Mouse (Mus musculus): ENCODE data around the gene Sae1. TPM values are rescaled to one million over a fixed set of nuclear protein-coding genes. Genes with fewer than 3 reads are reported as not detected.

Sae1 gene
- polyA plus RNA-seq, 1 experiment: 29.2 TPM

DNA sequence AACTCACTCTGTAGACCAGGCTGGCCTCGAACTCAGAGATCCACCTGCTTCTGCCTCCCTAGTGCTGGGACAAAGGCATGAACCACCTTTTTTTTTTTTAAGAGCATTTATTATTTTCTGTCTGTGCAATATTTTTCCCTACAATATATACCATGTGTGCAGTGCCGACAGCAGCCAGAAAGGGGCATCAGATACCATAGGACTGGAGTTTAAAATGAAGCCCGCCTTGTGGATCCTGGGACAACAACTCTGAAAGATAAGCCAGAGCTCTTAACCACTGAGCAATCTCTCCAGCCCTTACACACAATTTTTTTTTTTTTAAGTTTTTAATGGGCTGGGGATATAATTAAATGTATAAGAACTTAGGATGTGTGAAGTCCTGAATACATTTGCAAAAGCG lies 93.3 kb downstream of the Sae1 start:
- H3K27me3 ChIP-seq (replicated peaks; ENCODE audit: control insufficient read depth, insufficient read depth, low read length): no peaks in the 10 kb centered on the region
- no peak overlapping the region for H3K4me3 ChIP-seq (ENCODE audit: insufficient read depth, low read depth, low read length)

DNA sequence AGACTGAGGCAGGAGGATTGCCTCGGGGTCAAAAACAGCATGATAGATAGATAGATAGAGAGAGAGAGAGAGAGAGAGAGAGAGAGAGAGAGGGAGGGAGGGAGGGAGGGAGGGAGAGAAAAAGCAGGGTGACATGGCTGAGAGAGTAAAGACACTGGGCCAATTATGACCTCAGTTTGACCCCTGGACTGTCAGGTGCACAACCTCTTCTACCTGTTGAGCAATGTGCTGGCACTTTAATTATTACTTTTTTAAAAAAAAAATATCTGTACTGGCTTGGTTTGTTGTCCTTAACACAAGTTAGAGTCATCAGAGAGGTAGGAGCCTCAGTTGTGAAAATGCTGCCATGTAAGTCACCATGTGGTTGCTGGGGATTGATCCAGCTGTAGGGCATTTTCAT lies 99.8 kb downstream of the Sae1 start:
- 79% methylated on average over 1 of the region's 1 CpGs for WGBS
- no peaks in the 10 kb centered on the region for H3K27me3 ChIP-seq (replicated peaks; ENCODE audit: control insufficient read depth, insufficient read depth, low read length)
- no peak for DNase-seq
- no peak overlapping the region for H3K4me3 ChIP-seq (ENCODE audit: insufficient read depth, low read depth, low read length)
- H3K36me3 ChIP-seq (ENCODE audit: control insufficient read depth, insufficient read depth, low read length): no peaks in the 10 kb centered on the region
- H3K27ac ChIP-seq (ENCODE audit: insufficient read depth, low read depth, low read length): no peak overlapping the region
- H3K4me1 ChIP-seq (ENCODE audit: control insufficient read depth, insufficient read depth, low read length): no peaks in the 10 kb centered on the region
- TF ChIP-seq POLR2A (IDR thresholded peaks at IDR 0.05; ENCODE audit: low read depth, low read length) (no peak), CTCF (conservative IDR thresholded peaks at IDR 0.05; ENCODE audit: insufficient read depth, insufficient read length, low read depth, low read length) (no peak)

More for the DNA sequence above, 93.3 kb downstream of the Sae1 start:
- H3K4me1 ChIP-seq (ENCODE audit: control insufficient read depth, insufficient read depth, low read length): no peaks in the 10 kb centered on the region; the same call in 1 of the 2 replicates
- TF ChIP-seq POLR2A (IDR thresholded peaks at IDR 0.05; ENCODE audit: low read depth, low read length): no peak
- peak; percentile 39 for TF ChIP-seq CTCF (conservative IDR thresholded peaks at IDR 0.05; ENCODE audit: insufficient read depth, insufficient read length, low read depth, low read length)
- H3K27ac ChIP-seq (ENCODE audit: insufficient read depth, low read depth, low read length): no peak overlapping the region
- 19% methylated on average over 4 of the region's 4 CpGs for WGBS
- no peaks in the 10 kb centered on the region for H3K36me3 ChIP-seq (ENCODE audit: control insufficient read depth, insufficient read depth, low read length)
- peak; percentile 49 for DNase-seq

DNA sequence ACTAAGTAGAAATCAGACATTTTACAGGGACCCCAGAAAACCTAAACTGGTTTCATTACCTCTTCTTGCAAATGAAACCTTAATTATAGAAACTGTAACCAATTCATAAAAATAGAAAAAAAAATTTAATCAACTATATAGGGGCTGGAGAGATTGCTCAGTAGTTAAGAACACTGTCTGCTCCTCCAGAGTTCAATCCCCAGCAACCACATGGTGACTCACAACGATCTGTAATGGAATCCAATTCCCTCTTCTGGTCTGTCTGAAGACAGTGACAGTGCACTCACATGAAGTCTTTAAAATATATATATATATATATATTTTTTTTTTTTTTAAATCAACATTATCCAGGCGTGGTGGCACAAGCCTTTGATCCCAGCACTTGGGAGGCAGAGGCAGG lies 100.6 kb downstream of the Sae1 start:
- 66% methylated on average over 2 of the region's 2 CpGs for WGBS
- peak overlapping the region; percentile 36 for H3K4me3 ChIP-seq (ENCODE audit: insufficient read depth, low read depth, low read length)

DNA sequence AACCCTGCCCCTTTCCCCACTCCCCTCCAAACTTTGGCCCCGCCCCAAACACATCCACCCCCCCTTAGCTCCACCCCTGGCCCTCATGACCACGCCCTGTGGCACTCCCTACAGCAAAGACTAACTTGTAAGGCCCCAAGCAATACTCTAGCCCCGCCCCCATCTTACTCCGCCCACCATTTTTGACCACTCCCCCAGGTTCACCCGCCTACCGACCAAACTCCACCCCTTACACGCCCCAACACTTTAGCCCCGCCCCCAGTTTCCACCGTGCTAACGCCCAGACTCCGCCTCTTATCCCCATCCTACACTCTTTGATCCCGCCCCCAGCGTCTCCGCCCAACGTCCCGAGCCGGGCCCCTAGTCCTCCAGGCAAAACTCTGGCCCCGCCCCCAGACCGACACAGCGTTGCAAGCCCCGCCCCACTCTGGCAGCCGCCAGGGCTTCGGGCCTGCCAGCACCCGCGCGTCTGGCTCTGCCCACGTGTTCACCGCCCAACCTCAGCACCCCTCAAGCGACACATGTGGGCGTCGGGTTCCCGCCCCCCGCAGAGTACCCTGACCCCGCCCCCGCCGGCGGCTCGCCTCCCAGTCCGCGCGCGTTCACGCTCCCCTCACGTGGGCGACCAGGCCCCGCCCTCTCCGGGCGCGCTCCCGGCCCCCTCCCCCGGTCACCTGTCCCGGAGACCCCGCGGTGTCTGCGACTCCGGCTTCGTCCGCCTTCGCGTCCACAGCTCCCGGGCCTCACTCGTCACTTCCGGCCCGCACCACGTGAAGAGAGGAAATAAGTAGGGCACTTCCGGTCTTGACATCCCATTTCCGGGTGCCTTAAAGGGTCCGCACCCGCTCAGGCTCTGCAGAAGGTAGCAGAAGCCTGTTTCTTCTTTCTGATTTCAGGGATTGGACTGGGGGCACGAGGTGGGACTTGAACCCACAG lies 101.3 kb downstream of the Sae1 start, which contains the start of gene Ccdc9:
Gene Ccdc9, minus strand, starts transcription at position 770 of the 936 bp plus-strand sequence.
- Histone ChIP-seq H3K4me3 (ENCODE audit: insufficient read depth, low read depth, low read length) (peak within 1 kb of the TSS; percentile 72), H3K27ac (ENCODE audit: insufficient read depth, low read depth, low read length) (peak within 1 kb of the TSS; percentile 83), H3K27me3 (replicated peaks; ENCODE audit: control insufficient read depth, insufficient read depth, low read length) (no peaks in the 10 kb centered on the region), H3K36me3 (ENCODE audit: control insufficient read depth, insufficient read depth, low read length) (no peaks in the 10 kb centered on the region), H3K4me1 (ENCODE audit: control insufficient read depth, insufficient read depth, low read length) (no peaks in the 10 kb centered on the region)
- WGBS: under 1% methylated on average over 69 of the region's 70 CpGs
- peak; percentile 100 for DNase-seq
- TF ChIP-seq POLR2A (IDR thresholded peaks at IDR 0.05; ENCODE audit: low read depth, low read length) (peak; percentile 14), CTCF (conservative IDR thresholded peaks at IDR 0.05; ENCODE audit: insufficient read depth, insufficient read length, low read depth, low read length) (no peak)

More for the DNA sequence above, 100.6 kb downstream of the Sae1 start:
- no peaks in the 10 kb centered on the region for H3K4me1 ChIP-seq (ENCODE audit: control insufficient read depth, insufficient read depth, low read length)
- H3K27me3 ChIP-seq (replicated peaks; ENCODE audit: control insufficient read depth, insufficient read depth, low read length): no peaks in the 10 kb centered on the region
- H3K27ac ChIP-seq (ENCODE audit: insufficient read depth, low read depth, low read length): peak overlapping the region; percentile 83; the same call in 1 of the 2 replicates
- H3K36me3 ChIP-seq (ENCODE audit: control insufficient read depth, insufficient read depth, low read length): no peaks in the 10 kb centered on the region
- no peak for DNase-seq
- TF ChIP-seq CTCF (conservative IDR thresholded peaks at IDR 0.05; ENCODE audit: insufficient read depth, insufficient read length, low read depth, low read length) (no peak), POLR2A (IDR thresholded peaks at IDR 0.05; ENCODE audit: low read depth, low read length) (no peak)

DNA sequence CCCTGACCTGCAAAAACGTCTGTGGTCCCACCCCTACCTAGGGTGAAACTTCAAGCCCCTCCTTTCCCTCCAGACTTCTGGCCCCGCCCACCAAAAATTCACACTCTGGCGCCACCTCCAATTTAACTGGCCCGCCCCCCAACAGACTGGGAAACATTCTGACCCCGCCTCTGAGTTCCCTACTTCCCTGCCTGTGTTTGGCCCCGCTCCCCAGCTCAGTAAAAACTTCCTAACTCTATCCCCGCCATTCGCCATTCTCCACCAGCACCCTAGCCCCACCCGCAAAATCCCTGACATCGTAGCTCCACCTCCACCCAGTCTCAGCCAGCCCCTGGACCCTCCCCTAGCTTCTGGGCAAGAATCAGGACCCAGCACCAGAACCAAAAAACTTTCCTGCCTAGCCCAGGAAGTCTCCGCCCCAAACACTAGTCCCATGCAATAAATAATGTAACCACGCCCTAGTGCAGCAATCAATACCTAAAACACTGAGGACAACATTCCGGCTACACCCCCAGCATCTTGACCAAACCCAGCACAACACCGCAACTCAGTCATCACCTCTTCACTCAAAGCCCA lies 102.1 kb downstream of the Sae1 start:
- H3K27me3 ChIP-seq (replicated peaks; ENCODE audit: control insufficient read depth, insufficient read depth, low read length): no peaks in the 10 kb centered on the region
- under 1% methylated on average over 14 of the region's 14 CpGs for WGBS
- H3K36me3 ChIP-seq (ENCODE audit: control insufficient read depth, insufficient read depth, low read length): no peaks in the 10 kb centered on the region
- H3K4me3 ChIP-seq (ENCODE audit: insufficient read depth, low read depth, low read length): peak overlapping the region; percentile 64
- TF ChIP-seq CTCF (conservative IDR thresholded peaks at IDR 0.05; ENCODE audit: insufficient read depth, insufficient read length, low read depth, low read length) (no peak), POLR2A (IDR thresholded peaks at IDR 0.05; ENCODE audit: low read depth, low read length) (no peak)
- H3K4me1 ChIP-seq (ENCODE audit: control insufficient read depth, insufficient read depth, low read length): no peaks in the 10 kb centered on the region
- peak; percentile 91 for DNase-seq
- peak overlapping the region; percentile 73 for H3K27ac ChIP-seq (ENCODE audit: insufficient read depth, low read depth, low read length)

DNA sequence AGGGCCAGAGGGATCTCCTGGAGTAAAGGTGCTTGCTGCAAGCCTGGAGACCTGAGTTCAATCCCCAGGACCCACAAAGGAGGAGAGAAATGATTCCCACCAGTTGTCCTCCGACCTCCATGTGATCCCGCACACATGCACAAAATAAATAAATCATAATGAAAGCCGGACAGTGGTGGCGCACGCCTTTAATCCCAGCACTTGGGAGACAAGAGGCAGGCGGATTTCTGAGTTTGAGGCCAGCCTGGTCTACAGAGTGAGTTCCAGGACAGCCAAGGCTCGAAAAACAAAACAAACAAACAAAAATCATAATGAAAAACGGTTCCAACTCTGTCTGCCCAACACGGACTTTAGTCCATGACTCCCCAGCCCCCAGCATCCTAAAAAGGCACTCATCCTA lies 102.7 kb downstream of the Sae1 start:
- no peak overlapping the region for H3K27ac ChIP-seq (ENCODE audit: insufficient read depth, low read depth, low read length)
- no peaks in the 10 kb centered on the region for H3K27me3 ChIP-seq (replicated peaks; ENCODE audit: control insufficient read depth, insufficient read depth, low read length)
- 55% methylated on average over 9 of the region's 9 CpGs for WGBS
- no peak for DNase-seq
- no peaks in the 10 kb centered on the region for H3K36me3 ChIP-seq (ENCODE audit: control insufficient read depth, insufficient read depth, low read length)
- H3K4me3 ChIP-seq (ENCODE audit: insufficient read depth, low read depth, low read length): peak overlapping the region; percentile 64; the same call in 1 of the 2 replicates
- TF ChIP-seq POLR2A (IDR thresholded peaks at IDR 0.05; ENCODE audit: low read depth, low read length) (no peak), CTCF (conservative IDR thresholded peaks at IDR 0.05; ENCODE audit: insufficient read depth, insufficient read length, low read depth, low read length) (no peak)
- no peaks in the 10 kb centered on the region for H3K4me1 ChIP-seq (ENCODE audit: control insufficient read depth, insufficient read depth, low read length)

DNA sequence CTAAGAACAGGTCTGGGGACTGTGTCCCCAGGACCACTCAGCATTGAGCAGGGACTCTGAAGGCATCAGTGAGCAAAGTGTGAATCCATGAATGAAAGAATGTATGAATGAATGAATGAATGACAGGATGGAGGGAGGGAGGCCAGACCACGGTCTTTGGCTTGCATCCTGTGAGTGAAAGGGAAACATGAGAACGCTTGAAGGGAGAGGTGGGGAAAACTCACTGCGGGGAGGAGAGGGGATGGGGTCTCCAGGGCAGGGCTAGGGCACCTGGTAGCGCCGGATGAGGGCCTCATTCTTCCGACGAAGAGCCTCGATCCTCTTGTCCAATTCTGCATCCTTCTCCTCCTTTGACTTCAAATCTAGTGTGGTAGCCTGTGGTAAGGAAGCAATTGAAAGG lies 103.6 kb downstream of the Sae1 start:
- no peak overlapping the region for H3K4me3 ChIP-seq (ENCODE audit: insufficient read depth, low read depth, low read length)
- no peaks in the 10 kb centered on the region for H3K27me3 ChIP-seq (replicated peaks; ENCODE audit: control insufficient read depth, insufficient read depth, low read length)
- no peak for TF ChIP-seq POLR2A (IDR thresholded peaks at IDR 0.05; ENCODE audit: low read depth, low read length)
- no peak for TF ChIP-seq CTCF (conservative IDR thresholded peaks at IDR 0.05; ENCODE audit: insufficient read depth, insufficient read length, low read depth, low read length)
- 86% methylated on average over 8 of the region's 8 CpGs for WGBS
- no peaks in the 10 kb centered on the region for H3K36me3 ChIP-seq (ENCODE audit: control insufficient read depth, insufficient read depth, low read length)
- H3K27ac ChIP-seq (ENCODE audit: insufficient read depth, low read depth, low read length): no peak overlapping the region
- DNase-seq: no peak
- no peaks in the 10 kb centered on the region for H3K4me1 ChIP-seq (ENCODE audit: control insufficient read depth, insufficient read depth, low read length)
